In the genomic region with DNA sequence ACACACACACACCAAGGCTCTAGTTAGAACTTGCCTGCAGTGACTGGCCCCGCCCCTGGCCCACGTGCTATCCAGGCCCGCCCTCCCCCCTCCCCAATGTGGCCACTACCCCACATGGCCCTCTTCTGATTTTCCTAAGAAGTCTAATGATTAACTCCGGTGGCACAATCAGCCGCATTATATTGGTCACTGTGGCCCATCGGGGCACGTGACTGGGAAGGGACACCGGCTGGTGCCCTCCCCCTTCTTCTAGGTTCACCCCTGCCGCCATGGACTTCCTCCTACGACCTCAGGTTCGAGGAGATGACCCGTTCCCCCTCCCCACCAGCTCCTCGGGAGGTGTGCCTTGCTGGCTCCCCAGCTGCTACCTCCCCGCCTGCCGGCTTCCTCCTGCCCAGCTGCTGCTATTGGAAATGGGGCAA, we compare ENCODE assay signal across 9 mouse cellular contexts. TPM values are rescaled to one million over a fixed set of nuclear protein-coding genes. Genes with fewer than 3 reads are reported as not detected.
A peak's percentile ranks its signal among the peaks of the same experiment; 100 is the strongest.
DNase-seq lines count a peak whose midpoint lies in the region; ATAC-seq lines count a peak whose summit lies in the region.
"Had no signal": no experiment of that assay in that cellular context is flagged by ENCODE, and none has a peak within 500 bp of the region (broad histone marks: within the 10 kb centered on the region; RNA-seq: fewer than 3 reads in every experiment).

No protein-coding gene starts in this region.

- peaks cover 41% of the 10 kb centered on the region for H3K36me3 ChIP-seq in embryonic facial prominence, embryonic 15.5 days
- H3K36me3 ChIP-seq in limb, embryonic 10.5 days = peaks cover 39% of the 10 kb centered on the region
- peaks cover 40% of the 10 kb centered on the region for H3K36me3 ChIP-seq in midbrain, embryonic 12.5 days

- H3K4me1 ChIP-seq in embryonic facial prominence, embryonic 15.5 days = peaks cover 42% of the 10 kb centered on the region
- H3K4me1 ChIP-seq in limb, embryonic 10.5 days = peaks cover 50% of the 10 kb centered on the region
- peaks cover 45% of the 10 kb centered on the region for H3K4me1 ChIP-seq in midbrain, embryonic 12.5 days

- 0 out of 2 replicates have a peak overlapping the region, but pooled peaks have one; percentile 11 for H3K27ac ChIP-seq in embryonic facial prominence, embryonic 15.5 days (replicated peaks)
- peak overlapping the region; percentile 88 for H3K27ac ChIP-seq in limb, embryonic 10.5 days
- H3K27ac ChIP-seq in midbrain, embryonic 12.5 days (replicated peaks) = peak overlapping the region; percentile 26; the same call in 1 of the 2 replicates

- no peak for ATAC-seq in embryonic facial prominence, embryonic 15.5 days (ENCODE audit: insufficient number of reproducible peaks, low FRiP score, low TSS enrichment, low read depth)
- ATAC-seq in midbrain, embryonic 12.5 days (ENCODE audit: low FRiP score, low read depth) = no peak

- peak overlapping the region; percentile 34 for H3K4me2 ChIP-seq in embryonic facial prominence, embryonic 15.5 days (replicated peaks)
- peak overlapping the region; percentile 85 for H3K4me2 ChIP-seq in midbrain, embryonic 12.5 days (replicated peaks)

- H3K27me3 ChIP-seq in embryonic facial prominence, embryonic 15.5 days = no peaks in the 10 kb centered on the region
- H3K27me3 ChIP-seq in limb, embryonic 10.5 days (ENCODE audit: low read depth, poor library complexity, severe bottlenecking) = peaks cover 9% of the 10 kb centered on the region; the same call in 1 of the 2 replicates
- H3K27me3 ChIP-seq in midbrain, embryonic 12.5 days = peaks cover 22% of the 10 kb centered on the region

- H3K4me3 ChIP-seq in embryonic facial prominence, embryonic 15.5 days (replicated peaks) = no peak overlapping the region
- peak overlapping the region; percentile 77 for H3K4me3 ChIP-seq in limb, embryonic 10.5 days
- H3K4me3 ChIP-seq in midbrain, embryonic 12.5 days = 0 out of 2 replicates have a peak overlapping the region, but pooled peaks have one; percentile 4

- H3K9me3 ChIP-seq in embryonic facial prominence, embryonic 15.5 days (replicated peaks) = no peaks in the 10 kb centered on the region
- H3K9me3 ChIP-seq in limb, embryonic 10.5 days (replicated peaks) = no peaks in the 10 kb centered on the region
- no peaks in the 10 kb centered on the region for H3K9me3 ChIP-seq in midbrain, embryonic 12.5 days

- WGBS in embryonic facial prominence, embryonic 15.5 days = 8% methylated on average over 15 of the region's 15 CpGs
- WGBS in limb, embryonic 10.5 days = under 1% methylated on average over 15 of the region's 15 CpGs
- WGBS in midbrain, embryonic 12.5 days = 8% methylated on average over 14 of the region's 15 CpGs

- DNase-seq in adrenal gland, postnatal 14 days = peak; percentile 24
- no peak for DNase-seq in adrenal gland, postnatal 36 days
- DNase-seq in limb, embryonic 10.5 days (ENCODE audit: low spot score) = peak; percentile 73
- no peak for DNase-seq in right cerebral cortex, postnatal 14 days
- DNase-seq in thymus, adult 18-20 months = no peak
- no peak for DNase-seq in layer of hippocampus, postnatal 14 days (ENCODE audit: low spot score in 2 of 2)

- H3K9ac ChIP-seq in embryonic facial prominence, embryonic 15.5 days = no peak overlapping the region
- H3K9ac ChIP-seq in midbrain, embryonic 12.5 days (replicated peaks) = 0 out of 2 replicates have a peak overlapping the region, but pooled peaks have one; percentile 4

RNA-seq across cellular contexts. Expression of gene Slc4a2, which starts 4.4 kb away (rescaled TPM):
- total RNA-seq in adrenal gland, postnatal 14 days (2021) = 57.6 and 60.5 TPM in 2 replicates
- 10 to 100 TPM; 44.4 to 62.2 TPM for total RNA-seq in adrenal gland, postnatal 36 days (2021)
- 37.6 and 38.9 TPM in 2 replicates for polyA plus RNA-seq in embryonic facial prominence, embryonic 15.5 days (2015; fragmentation: Nextera tagmentation; extraction: Ambion mirVana)
- 33.7 and 43.9 TPM in 2 replicates for polyA plus RNA-seq in limb, embryonic 10.5 days (2016; fragmentation: Nextera tagmentation; extraction: Ambion mirVana)
- polyA plus RNA-seq in midbrain, embryonic 12.5 days (2016; fragmentation: Nextera tagmentation; extraction: Ambion mirVana) = 32.7 and 35.7 TPM in 2 replicates
- total RNA-seq in layer of hippocampus, postnatal 14 days (2021) = 10 to 100 TPM; 33.0 to 45.8 TPM

RNA-seq across cellular contexts. Expression of gene Cdk5, which starts 4.7 kb away (rescaled TPM):
- total RNA-seq in adrenal gland, postnatal 14 days (2021) = 38.5 and 38.7 TPM in 2 replicates
- total RNA-seq in adrenal gland, postnatal 36 days (2021) = 10 to 100 TPM; 36.5 to 44.0 TPM
- 52.9 and 54.1 TPM in 2 replicates for polyA plus RNA-seq in embryonic facial prominence, embryonic 15.5 days (2015; fragmentation: Nextera tagmentation; extraction: Ambion mirVana)
- 37.2 and 48.5 TPM in 2 replicates for polyA plus RNA-seq in limb, embryonic 10.5 days (2016; fragmentation: Nextera tagmentation; extraction: Ambion mirVana)
- polyA plus RNA-seq in midbrain, embryonic 12.5 days (2016; fragmentation: Nextera tagmentation; extraction: Ambion mirVana) = 64.1 and 76.9 TPM in 2 replicates
- total RNA-seq in layer of hippocampus, postnatal 14 days (2021) = 100 to 1,000 TPM; 127 to 133 TPM

RNA-seq across cellular contexts. Expression of gene Asic3, which starts 14.8 kb away (rescaled TPM):
- 1.1 TPM in 1 of 2 replicates, not detected in the other for total RNA-seq in adrenal gland, postnatal 14 days (2021)
- under 1 TPM; 0.26 to 0.36 TPM for total RNA-seq in adrenal gland, postnatal 36 days (2021)
- 0.95 and 1.6 TPM in 2 replicates for polyA plus RNA-seq in embryonic facial prominence, embryonic 15.5 days (2015; fragmentation: Nextera tagmentation; extraction: Ambion mirVana)
- polyA plus RNA-seq in limb, embryonic 10.5 days (2016; fragmentation: Nextera tagmentation; extraction: Ambion mirVana) = 0.13 and 0.30 TPM in 2 replicates
- 0.17 and 0.27 TPM in 2 replicates for polyA plus RNA-seq in midbrain, embryonic 12.5 days (2016; fragmentation: Nextera tagmentation; extraction: Ambion mirVana)
- under 1 TPM in 1 of 2 experiments, not detected in 1; 0.18 TPM for total RNA-seq in layer of hippocampus, postnatal 14 days (2021)
- total RNA-seq: common myeloid progenitor, adult 5-6 weeks had no signal

RNA-seq across cellular contexts. Expression of gene Fastk, which starts 17.1 kb away (rescaled TPM):
- 113 and 122 TPM in 2 replicates for total RNA-seq in adrenal gland, postnatal 14 days (2021)
- 10 to 100 TPM; 89.8 to 91.1 TPM for total RNA-seq in adrenal gland, postnatal 36 days (2021)
- polyA plus RNA-seq in embryonic facial prominence, embryonic 15.5 days (2015; fragmentation: Nextera tagmentation; extraction: Ambion mirVana) = 123 and 135 TPM in 2 replicates
- polyA plus RNA-seq in limb, embryonic 10.5 days (2016; fragmentation: Nextera tagmentation; extraction: Ambion mirVana) = 101 and 118 TPM in 2 replicates
- 102 and 116 TPM in 2 replicates for polyA plus RNA-seq in midbrain, embryonic 12.5 days (2016; fragmentation: Nextera tagmentation; extraction: Ambion mirVana)
- 100 to 1,000 TPM; 113 to 116 TPM for total RNA-seq in layer of hippocampus, postnatal 14 days (2021)

RNA-seq across cellular contexts. Expression of gene Tmub1, which starts 19.7 kb away (rescaled TPM):
- total RNA-seq in adrenal gland, postnatal 14 days (2021) = 8.6 and 10.6 TPM in 2 replicates
- 10 to 100 TPM; 11.0 to 16.2 TPM for total RNA-seq in adrenal gland, postnatal 36 days (2021)
- polyA plus RNA-seq in embryonic facial prominence, embryonic 15.5 days (2015; fragmentation: Nextera tagmentation; extraction: Ambion mirVana) = 20.5 and 21.4 TPM in 2 replicates
- 22.1 and 24.2 TPM in 2 replicates for polyA plus RNA-seq in limb, embryonic 10.5 days (2016; fragmentation: Nextera tagmentation; extraction: Ambion mirVana)
- 31.8 and 35.4 TPM in 2 replicates for polyA plus RNA-seq in midbrain, embryonic 12.5 days (2016; fragmentation: Nextera tagmentation; extraction: Ambion mirVana)
- 10 to 100 TPM; 23.1 to 27.5 TPM for total RNA-seq in layer of hippocampus, postnatal 14 days (2021)

Comparison
In these comparisons a context has a peak if more than half of its experiments do, and no peak if none do; other contexts are left out.
1. DNase-seq: peak in adrenal gland, postnatal 14 days (single experiment) and limb, embryonic 10.5 days (single experiment); none in adrenal gland, postnatal 36 days (0 of 2), right cerebral cortex, postnatal 14 days (single experiment), thymus, adult 18-20 months (0 of 2) and layer of hippocampus, postnatal 14 days (0 of 2).
2. H3K27ac ChIP-seq: peak in every context shown above with its lines; median percentile 88 in limb, embryonic 10.5 days; 26 in midbrain, embryonic 12.5 days; 11 in embryonic facial prominence, embryonic 15.5 days.